Mouse (Mus musculus) kidney, embryonic 15.5 days (tissue): ENCODE results near the gene Cfd. TPM values are rescaled to one million over a fixed set of nuclear protein-coding genes. Genes with fewer than 3 reads are reported as not detected.
A peak's percentile ranks its signal among the peaks of the same experiment; 100 is the strongest.
"Not testable (repeated sequence)": the region's sequence is repeated elsewhere in the genome, so short reads cannot be mapped to it uniquely, and the experiment has no call there.

Experiments
- ATAC-seq: fragments of 200-750 bp; cut with Nextera tagmentation; replicated peaks from 2 replicates; pipeline ENCODE4 v1.8.0; 2017; ENCODE audit warnings: moderate TSS enrichment; ENCODE audit not compliant: low FRiP score
- H3K27ac ChIP-seq: fragments of 300-500 bp; sonication (generic); 2 replicates; pipeline ENCODE4 v1.5.1; 2015; ENCODE audit warnings: mild to moderate bottlenecking, inconsistent platforms
- H3K27me3 ChIP-seq: fragments of 300-500 bp; sonication (generic); 2 replicates; pipeline ENCODE4 v1.6.1; 2015; ENCODE audit warnings: inconsistent platforms
- H3K36me3 ChIP-seq: fragments of 300-500 bp; sonication (generic); 2 replicates; pipeline ENCODE4 v1.6.1; 2015; ENCODE audit warnings: inconsistent platforms
- H3K4me1 ChIP-seq: fragments of 300-500 bp; sonication (generic); 2 replicates; pipeline ENCODE4 v1.6.1; 2015; ENCODE audit warnings: inconsistent platforms
- H3K4me2 ChIP-seq: fragments of 300-500 bp; sonication (generic); 2 replicates; pipeline ENCODE4 v1.6.1; 2015; ENCODE audit warnings: moderate library complexity, mild to moderate bottlenecking, inconsistent platforms
- H3K4me3 ChIP-seq: fragments of 300-500 bp; sonication (generic); replicated peaks from 2 replicates; pipeline ENCODE4 v1.5.1; 2015; ENCODE audit warnings: mild to moderate bottlenecking, inconsistent platforms
- H3K9ac ChIP-seq: fragments of 300-500 bp; sonication (generic); 2 replicates; pipeline ENCODE4 v1.6.1; 2015; ENCODE audit warnings: mild to moderate bottlenecking, inconsistent platforms
- H3K9me3 ChIP-seq: fragments of 300-500 bp; sonication (generic); replicated peaks from 2 replicates; pipeline ENCODE4 v1.6.1; 2016; ENCODE audit warnings: inconsistent platforms
- WGBS: fragments of 180-500 bp; shearing (Covaris S2); methylation state at CpG from one replicate; pipeline ENCODE4 v1.1.7; 2015; ENCODE audit warnings: mixed read lengths; 5-methylcytosine and 5-hydroxymethylcytosine counted together
- polyA plus RNA-seq: library from polyadenylated mRNA; unstranded; fragments of >200 nt; fragmentation: Nextera tagmentation; extraction: Ambion mirVana; gene quantifications from 2 replicates; pipeline ENCODE4 v1.2.1, GENCODE M21; 2015

Cfd gene
- polyA plus RNA-seq, 1 experiment from 2014 or later, result not detected

GRCm38 (mm10) chr10:79877757-79878156, 12.9 kb upstream of the Cfd start:
- H3K27me3 ChIP-seq, result 0 out of 2 replicates have a peak, but pooled peaks cover 5% of the 10 kb centered on the region
- peaks cover 67% of the 10 kb centered on the region for H3K4me1 ChIP-seq
- H3K36me3 ChIP-seq, result no peaks in the 10 kb centered on the region
- no peak for ATAC-seq
- 44% methylated on average over 12 of the region's 12 CpGs for WGBS
- no peak overlapping the region for H3K9ac ChIP-seq
- H3K4me3 ChIP-seq, result no peak overlapping the region
- peak overlapping the region; percentile 28; the same call in 1 of the 2 replicates for H3K27ac ChIP-seq
- H3K9me3 ChIP-seq, result no peaks in the 10 kb centered on the region
- no peak overlapping the region for H3K4me2 ChIP-seq

GRCm38 (mm10) chr10:79879527-79879926, 11.1 kb upstream of the Cfd start:
- Histone ChIP-seq H3K27me3 (peaks cover 8% of the 10 kb centered on the region; the same call in 1 of the 2 replicates), H3K4me1 (peaks cover 65% of the 10 kb centered on the region), H3K4me3 (no peak overlapping the region), H3K9ac (no peak overlapping the region), H3K36me3 (no peaks in the 10 kb centered on the region), H3K9me3 (no peaks in the 10 kb centered on the region), H3K4me2 (peak overlapping the region; percentile 1; the same call in 1 of the 2 replicates), H3K27ac (peak overlapping the region; percentile 74)
- ATAC-seq, result peak; percentile 22; the same call in 1 of the 2 replicates
- 30% methylated on average over 3 of the region's 3 CpGs for WGBS

- Histone ChIP-seq H3K9me3 (no peaks in the 10 kb centered on the region), H3K27ac (peak overlapping the region; percentile 74), H3K4me3 (no peak overlapping the region; the same call in 1 of the 2 replicates), H3K36me3 (no peaks in the 10 kb centered on the region), H3K4me1 (peaks cover 61% of the 10 kb centered on the region), H3K27me3 (peaks cover 8% of the 10 kb centered on the region; the same call in 1 of the 2 replicates), H3K9ac (no peak overlapping the region), H3K4me2 (peak overlapping the region; percentile 27; the same call in 1 of the 2 replicates)
- whole genome bisulfite sequencing, result 16% methylated on average over 9 of the region's 9 CpGs
- ATAC-seq, result no peak
These were observed 9.9 kb upstream of the Cfd start for GRCm38 (mm10) chr10:79880721-79881120.

GRCm38 (mm10) chr10:79881981-79882380, 8.7 kb upstream of the Cfd start:
- peak overlapping the region; percentile 52 for H3K4me2 ChIP-seq
- H3K9ac ChIP-seq, result peak overlapping the region; percentile 24
- no peak for ATAC-seq
- H3K4me3 ChIP-seq, result peak overlapping the region; percentile 22
- 6% methylated on average over 22 of the region's 22 CpGs for WGBS
- peaks cover 8% of the 10 kb centered on the region; the same call in 1 of the 2 replicates for H3K27me3 ChIP-seq
- H3K36me3 ChIP-seq, result no peaks in the 10 kb centered on the region
- no peaks in the 10 kb centered on the region for H3K9me3 ChIP-seq
- H3K27ac ChIP-seq, result no peak overlapping the region
- peaks cover 60% of the 10 kb centered on the region for H3K4me1 ChIP-seq

GRCm38 (mm10) chr10:79883297-79884084, 7.2 kb upstream of the Cfd start:
- peak overlapping the region; percentile 1; the same call in 1 of the 2 replicates for H3K4me3 ChIP-seq
- peaks cover 48% of the 10 kb centered on the region for H3K4me1 ChIP-seq
- H3K36me3 ChIP-seq, result no peaks in the 10 kb centered on the region
- H3K9me3 ChIP-seq, result no peaks in the 10 kb centered on the region
- H3K27me3 ChIP-seq, result peaks cover 8% of the 10 kb centered on the region; the same call in 1 of the 2 replicates
- WGBS, result 15% methylated on average over 22 of the region's 22 CpGs
- H3K27ac ChIP-seq, result no peak overlapping the region
- ATAC-seq, result 0 out of 2 replicates have a peak, but pooled peaks have one; percentile 3
- H3K4me2 ChIP-seq, result peak overlapping the region; percentile 19; the same call in 1 of the 2 replicates
- H3K9ac ChIP-seq, result peak overlapping the region; percentile 5; the same call in 1 of the 2 replicates

- Histone ChIP-seq H3K4me1 (peaks cover 46% of the 10 kb centered on the region), H3K9me3 (no peaks in the 10 kb centered on the region), H3K4me2 (no peak overlapping the region), H3K36me3 (no peaks in the 10 kb centered on the region), H3K4me3 (no peak overlapping the region), H3K9ac (no peak overlapping the region), H3K27me3 (peaks cover 8% of the 10 kb centered on the region; the same call in 1 of the 2 replicates), H3K27ac (no peak overlapping the region)
- no peak for ATAC-seq
- WGBS, result 64% methylated on average over 4 of the region's 4 CpGs
These were observed 6.2 kb upstream of the Cfd start for GRCm38 (mm10) chr10:79884446-79884845.

GRCm38 (mm10) chr10:79884938-79885337, 5.7 kb upstream of the Cfd start:
- H3K27ac ChIP-seq, H3K4me2 ChIP-seq, H3K9me3 ChIP-seq, ATAC-seq, H3K27me3 ChIP-seq, H3K36me3 ChIP-seq, H3K9ac ChIP-seq, H3K4me3 ChIP-seq: not testable (repeated sequence)
- H3K4me1 ChIP-seq, result peaks cover 41% of the 10 kb centered on the region
- 70% methylated on average over 3 of the region's 3 CpGs for WGBS

GRCm38 (mm10) chr10:79886054-79886453, 4.6 kb upstream of the Cfd start, which contains the start of gene Elane:
TSS of gene Elane (plus strand) at chr10:79886247.
- H3K27ac ChIP-seq, result no peak within 1 kb of the TSS
- H3K36me3 ChIP-seq, result no peaks in the 10 kb centered on the region
- 85% methylated on average over 6 of the region's 6 CpGs for WGBS
- H3K9ac ChIP-seq, result no peak within 1 kb of the TSS
- no peak within 1 kb of the TSS for H3K4me3 ChIP-seq
- H3K4me2 ChIP-seq, result no peak within 1 kb of the TSS
- no peaks in the 10 kb centered on the region for H3K9me3 ChIP-seq
- peaks cover 8% of the 10 kb centered on the region; the same call in 1 of the 2 replicates for H3K27me3 ChIP-seq
- no peak for ATAC-seq
- peaks cover 29% of the 10 kb centered on the region for H3K4me1 ChIP-seq

- WGBS, result 76% methylated on average over 8 of the region's 8 CpGs
These were observed 4.0 kb upstream of the Cfd start for GRCm38 (mm10) chr10:79886611-79887010.

GRCm38 (mm10) chr10:79889386-79889785, 1.3 kb upstream of the Cfd start:
- H3K36me3 ChIP-seq, result peaks cover 6% of the 10 kb centered on the region; the same call in 1 of the 2 replicates
- no peak overlapping the region for H3K4me3 ChIP-seq
- H3K27me3 ChIP-seq, result no peaks in the 10 kb centered on the region
- no peak for ATAC-seq
- 46% methylated on average over 2 of the region's 2 CpGs for WGBS
- H3K9me3 ChIP-seq, result no peaks in the 10 kb centered on the region
- H3K4me1 ChIP-seq, result no peaks in the 10 kb centered on the region
- no peak overlapping the region for H3K9ac ChIP-seq
- H3K27ac ChIP-seq, result no peak overlapping the region
- H3K4me2 ChIP-seq, result no peak overlapping the region

More at GRCm38 (mm10) chr10:79886611-79887010, 4.0 kb upstream of the Cfd start:
- Histone ChIP-seq H3K36me3 (no peaks in the 10 kb centered on the region), H3K4me2 (no peak overlapping the region), H3K4me1 (peaks cover 24% of the 10 kb centered on the region), H3K4me3 (no peak overlapping the region), H3K9me3 (no peaks in the 10 kb centered on the region), H3K9ac (no peak overlapping the region), H3K27me3 (peaks cover 4% of the 10 kb centered on the region; the same call in 1 of the 2 replicates), H3K27ac (no peak overlapping the region)
- ATAC-seq, result no peak

GRCm38 (mm10) chr10:79892451-79893118, 1.9 kb downstream of the Cfd start:
- ATAC-seq, H3K4me3 ChIP-seq, H3K4me2 ChIP-seq, H3K9me3 ChIP-seq, H3K27me3 ChIP-seq, H3K9ac ChIP-seq: not testable (repeated sequence)
- H3K36me3 ChIP-seq, result peaks cover 34% of the 10 kb centered on the region
- 41% methylated on average over 22 of the region's 22 CpGs for WGBS
- H3K4me1 ChIP-seq, result peaks cover 10% of the 10 kb centered on the region; the same call in 1 of the 2 replicates
- H3K27ac ChIP-seq, result peak overlapping the region; percentile 51

GRCm38 (mm10) chr10:79896306-79896705, 5.7 kb downstream of the Cfd start:
- WGBS, result 88% methylated on average over 16 of the region's 16 CpGs
- H3K9ac ChIP-seq, result no peak overlapping the region
- ATAC-seq, result no peak
- no peak overlapping the region for H3K4me2 ChIP-seq
- no peak overlapping the region for H3K4me3 ChIP-seq
- H3K9me3 ChIP-seq, result no peaks in the 10 kb centered on the region
- no peaks in the 10 kb centered on the region for H3K27me3 ChIP-seq
- peaks cover 17% of the 10 kb centered on the region; the same call in 1 of the 2 replicates for H3K4me1 ChIP-seq
- H3K27ac ChIP-seq, result no peak overlapping the region
- peaks cover 65% of the 10 kb centered on the region for H3K36me3 ChIP-seq
